Mouse (Mus musculus): ENCODE data around the gene Cd38.

DNA sequence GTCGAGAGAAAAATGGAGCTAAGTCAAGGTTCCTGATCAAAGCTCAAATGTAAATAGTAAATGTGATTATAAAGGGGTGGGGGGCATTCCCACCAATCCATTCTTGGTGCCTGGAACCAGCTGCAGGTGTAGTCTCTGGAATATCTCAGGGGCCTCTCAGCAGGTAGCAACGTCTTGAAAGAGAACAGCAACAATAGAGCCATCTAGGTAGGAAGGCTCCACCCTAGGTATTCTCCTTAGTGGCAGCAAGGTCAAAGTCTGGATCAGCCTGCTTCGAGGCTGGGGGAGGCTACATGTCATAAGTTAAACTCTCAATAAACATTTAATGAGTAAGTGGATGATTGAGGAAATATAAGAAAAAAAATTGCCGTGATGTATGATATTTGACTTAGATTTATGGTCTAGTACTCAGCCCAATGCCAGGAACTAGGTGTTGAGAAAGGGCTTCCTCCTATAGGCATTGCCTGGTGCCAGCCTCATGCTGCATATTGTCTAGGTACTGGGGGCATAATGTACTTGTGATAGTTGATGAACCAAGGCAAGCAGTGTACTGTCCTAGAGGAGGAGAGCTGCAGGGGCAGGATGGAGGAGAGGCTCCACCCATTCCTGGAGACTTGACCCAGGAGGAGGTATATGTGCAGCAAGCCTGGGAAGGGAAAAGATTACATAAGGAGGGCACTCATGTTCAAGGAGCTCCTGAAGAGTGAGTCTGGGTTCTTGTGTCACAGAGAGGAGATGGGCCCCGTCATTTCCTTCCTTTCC, 7.5 kb upstream of the Cd38 start:
- no peak for TF ChIP-seq CTCF (IDR thresholded peaks at IDR 0.05; ENCODE audit: low read depth)
- TF ChIP-seq EP300 (IDR thresholded peaks at IDR 0.05; ENCODE audit: low read depth): no peak
